Mouse (Mus musculus) limb, embryonic 14.5 days (tissue): ENCODE measurements around the gene Lmx1b. TPM values are rescaled to one million over a fixed set of nuclear protein-coding genes. Genes with fewer than 3 reads are reported as not detected.

Source experiments
- ATAC-seq: fragments of 200-750 bp; cut with Nextera tagmentation; 2 replicates; pipeline ENCODE4 v1.8.0; 2017; ENCODE audit warnings: low read depth, moderate number of reproducible peaks, moderate TSS enrichment; ENCODE audit not compliant: low FRiP score
- DNase-seq: peaks from one replicate; pipeline ENCODE4 v3.0.0-alpha.2; 2015; ENCODE audit warnings: low spot score
- H3K27ac ChIP-seq: fragments of 300-500 bp; sonication (generic); replicated peaks from 2 replicates; pipeline ENCODE4 v1.5.1; 2014; ENCODE audit warnings: low read depth, mild to moderate bottlenecking, low read length, moderate library complexity, mixed read lengths
- H3K27me3 ChIP-seq: fragments of 300-500 bp; sonication (generic); 2 replicates; pipeline ENCODE4 v1.6.1; 2014; ENCODE audit warnings: low read length, mixed read lengths; ENCODE audit not compliant: control insufficient read depth, insufficient read depth
- H3K36me3 ChIP-seq: fragments of 300-500 bp; sonication (generic); 2 replicates; pipeline ENCODE4 v1.6.1; 2014; ENCODE audit warnings: mild to moderate bottlenecking, low read length, moderate library complexity, mixed read lengths; ENCODE audit not compliant: control insufficient read depth, insufficient read depth
- H3K4me1 ChIP-seq: fragments of 300-500 bp; sonication (generic); 2 replicates; pipeline ENCODE4 v1.6.1; 2014; ENCODE audit warnings: antibody characterized with exemption, low read length, mixed read lengths; ENCODE audit not compliant: control insufficient read depth, insufficient read depth
- H3K4me2 ChIP-seq: fragments of 300-500 bp; sonication (generic); replicated peaks from 2 replicates; pipeline ENCODE4 v1.6.1; 2014; ENCODE audit warnings: low read depth, mild to moderate bottlenecking, low read length, moderate library complexity; ENCODE audit not compliant: severe bottlenecking
- H3K4me3 ChIP-seq: fragments of 300-500 bp; sonication (generic); replicated peaks from 2 replicates; pipeline ENCODE4 v1.5.1; 2014; ENCODE audit warnings: low read length
- H3K9ac ChIP-seq: fragments of 300-500 bp; sonication (generic); 2 replicates; pipeline ENCODE4 v1.6.1; 2014; ENCODE audit warnings: mild to moderate bottlenecking, low read depth, low read length, moderate library complexity; ENCODE audit not compliant: severe bottlenecking
- H3K9me3 ChIP-seq: fragments of 300-500 bp; sonication (generic); 2 replicates; pipeline ENCODE4 v1.6.1; 2016; ENCODE audit warnings: low read length; ENCODE audit not compliant: control insufficient read depth
- POLR2A ChIP-seq: fragments of 200-500 bp; IDR thresholded peaks from 2 replicates; pipeline ENCODE4 v1.8.0; 2012; ENCODE audit warnings: inconsistent platforms, mild to moderate bottlenecking, moderate library complexity, borderline replicate concordance; ENCODE audit not compliant: insufficient read depth, insufficient read length; ENCODE audit errors: extremely low read depth
- WGBS: fragments of 180-500 bp; shearing (Covaris S2); extraction: QIAGEN DNeasy Blood & Tissue Kit; methylation state at CpG from one replicate; pipeline ENCODE4 v1.1.7; 2014; 5-methylcytosine and 5-hydroxymethylcytosine counted together
- polyA plus RNA-seq, 2 experiments: library from polyadenylated mRNA; depleted of rRNA in 1 of 2; stranded (reverse) in 1 of 2; unstranded in 1 of 2; fragments of >200 nt; fragmentation: Nextera tagmentation in 1 of 2; extraction: Ambion mirVana in 1 of 2; gene quantifications; 2 replicates each; pipeline versions ENCODE4 v1.2.1 to v1.2.3; 2012 to 2014

The Lmx1b gene
- polyA plus RNA-seq, 2 experiments = 6.3 to 28.3 TPM

DNA sequence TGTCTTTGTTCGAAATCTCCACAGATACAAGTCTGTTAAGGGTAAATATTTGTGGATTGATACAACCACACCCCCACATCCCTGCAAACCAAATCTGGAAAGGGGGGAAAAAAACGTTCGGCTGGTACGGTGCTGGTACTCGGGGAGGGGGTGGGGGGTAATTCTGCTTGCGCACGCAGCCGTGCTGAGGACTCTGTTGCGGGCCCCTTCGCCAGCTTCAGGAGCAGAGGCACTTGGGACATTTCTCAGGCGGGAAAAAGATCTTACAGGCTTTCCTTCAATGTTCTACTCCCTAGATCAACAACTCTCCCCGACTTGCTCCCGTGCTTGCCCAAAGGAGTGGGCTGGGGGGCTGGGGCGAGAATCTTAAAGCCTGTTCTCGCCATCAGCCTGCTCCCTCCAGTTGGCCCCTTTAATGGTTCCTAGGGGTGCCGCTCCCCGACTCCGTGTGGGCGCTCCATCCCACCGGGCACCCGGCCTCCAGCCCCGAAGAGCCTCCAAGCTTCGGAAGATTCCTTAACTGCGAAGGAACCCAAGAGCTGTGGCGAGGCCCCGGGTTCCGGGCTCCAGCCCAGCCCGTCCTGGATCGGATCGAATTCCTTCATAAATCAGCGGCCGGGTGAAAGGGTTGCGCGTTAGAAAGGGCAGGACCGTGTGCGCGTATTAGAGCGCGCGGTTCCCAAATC lies 9.1 kb downstream of the Lmx1b start:
- Histone ChIP-seq H3K36me3 (no peaks in the 10 kb centered on the region; the same call in 1 of the 2 replicates), H3K4me1 (peaks cover 42% of the 10 kb centered on the region), H3K4me3 (peak overlapping the region; percentile 32), H3K9me3 (no peaks in the 10 kb centered on the region), H3K27ac (peak overlapping the region; percentile 81), H3K4me2 (peak overlapping the region; percentile 64), H3K27me3 (peaks cover 61% of the 10 kb centered on the region), H3K9ac (peak overlapping the region; percentile 95)
- no peak for TF ChIP-seq POLR2A
- ATAC-seq = no peak
- no peak for DNase-seq
- WGBS = under 1% methylated on average over 39 of the region's 40 CpGs

DNA sequence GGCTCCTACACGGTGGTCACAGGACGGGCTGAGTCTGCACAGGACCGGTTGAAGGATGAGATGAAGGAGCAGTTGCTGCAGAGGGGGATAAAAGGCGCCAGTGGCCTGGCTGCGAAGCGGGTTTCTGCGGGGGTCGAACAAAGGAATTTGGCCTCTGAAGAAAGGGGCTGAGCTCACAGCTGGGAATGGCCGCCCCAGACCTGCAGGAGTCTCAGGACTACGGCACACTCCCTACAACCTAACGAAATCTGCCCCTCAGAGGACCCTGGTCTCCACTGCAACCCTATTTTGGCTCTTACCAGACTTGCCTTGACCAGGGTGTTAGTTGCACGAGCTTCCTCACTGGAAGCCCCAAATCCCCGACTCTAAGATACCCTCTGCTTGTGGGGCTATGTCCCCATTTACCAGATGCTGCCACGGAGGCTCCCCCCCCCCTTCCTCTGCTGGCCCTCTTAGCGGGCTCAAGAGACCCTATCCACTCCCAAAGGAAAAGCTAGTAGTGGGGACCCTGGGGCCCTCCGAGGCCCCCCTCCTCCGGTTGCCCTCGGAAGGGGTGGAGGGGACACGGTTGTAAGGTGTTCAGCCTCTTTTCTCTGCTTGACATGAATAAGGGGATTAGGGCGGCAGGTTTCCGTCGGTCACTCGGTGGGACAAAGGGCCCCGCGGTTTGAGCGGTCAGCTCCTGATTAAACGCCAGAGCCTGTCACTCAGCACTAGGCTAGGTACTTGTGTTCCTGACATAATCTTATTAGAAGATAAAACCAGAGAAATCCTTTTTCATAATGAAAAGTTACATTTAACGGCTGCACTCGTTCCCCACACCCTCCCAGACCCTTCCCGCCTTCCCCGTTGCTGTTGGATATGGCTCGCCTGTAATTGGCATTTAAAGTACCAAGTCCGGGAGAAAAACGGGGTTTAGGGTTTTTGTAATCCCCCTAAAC lies 10.0 kb downstream of the Lmx1b start:
- H3K9me3 ChIP-seq = no peaks in the 10 kb centered on the region
- H3K36me3 ChIP-seq = peaks cover under 1% of the 10 kb centered on the region; the same call in 1 of the 2 replicates
- H3K4me2 ChIP-seq = peak overlapping the region; percentile 64
- TF ChIP-seq POLR2A = no peak
- peak overlapping the region; percentile 32 for H3K4me3 ChIP-seq
- DNase-seq (no peak), ATAC-seq (no peak)
- 7% methylated on average over 33 of the region's 34 CpGs for WGBS
- H3K27ac ChIP-seq = peak overlapping the region; percentile 81
- peaks cover 60% of the 10 kb centered on the region for H3K27me3 ChIP-seq
- H3K4me1 ChIP-seq = peaks cover 40% of the 10 kb centered on the region
- peak overlapping the region; percentile 95 for H3K9ac ChIP-seq

- peak overlapping the region; percentile 64 for H3K4me2 ChIP-seq
- H3K4me1 ChIP-seq = peaks cover 42% of the 10 kb centered on the region
- H3K27ac ChIP-seq = peak overlapping the region; percentile 81
- TF ChIP-seq POLR2A = no peak
- peak overlapping the region; percentile 95 for H3K9ac ChIP-seq
- no peaks in the 10 kb centered on the region for H3K9me3 ChIP-seq
- DNase-seq (no peak), ATAC-seq (no peak)
- WGBS = 23% methylated on average over 6 of the region's 6 CpGs
- peaks cover 54% of the 10 kb centered on the region for H3K27me3 ChIP-seq
- H3K36me3 ChIP-seq = peaks cover 3% of the 10 kb centered on the region; the same call in 1 of the 2 replicates
- H3K4me3 ChIP-seq = peak overlapping the region; percentile 32
Observed at GRCm38 (mm10) chr2:33629641-33630040, 10.7 kb downstream of the Lmx1b start.

DNA sequence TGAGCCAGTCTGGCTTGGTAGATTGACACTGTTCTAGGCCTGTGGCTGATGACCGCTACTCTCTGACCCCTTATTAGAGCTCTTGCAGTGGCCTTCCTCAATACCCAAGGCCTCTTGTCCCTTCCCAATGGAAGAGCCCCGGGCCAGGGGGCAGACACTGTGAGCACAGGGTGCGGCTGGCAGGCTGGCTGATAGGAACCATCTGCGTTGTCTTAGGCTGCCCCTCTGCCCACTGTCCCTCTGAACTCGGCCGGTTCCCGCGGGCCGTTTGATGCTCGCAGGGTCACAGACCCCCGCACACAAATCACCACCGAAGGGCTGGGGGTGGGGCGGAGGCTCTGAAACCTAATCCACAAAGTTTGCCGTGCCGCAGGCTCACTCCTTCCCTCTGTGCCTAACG lies 11.5 kb downstream of the Lmx1b start:
- peak overlapping the region; percentile 95; the same call in 1 of the 2 replicates for H3K9ac ChIP-seq
- peaks cover 3% of the 10 kb centered on the region; the same call in 1 of the 2 replicates for H3K36me3 ChIP-seq
- DNase-seq = no peak
- no peak for ATAC-seq
- H3K4me3 ChIP-seq = 0 out of 2 replicates have a peak overlapping the region, but pooled peaks have one; percentile 2
- TF ChIP-seq POLR2A = no peak
- peak overlapping the region; percentile 64; the same call in 1 of the 2 replicates for H3K4me2 ChIP-seq
- no peaks in the 10 kb centered on the region for H3K9me3 ChIP-seq
- 5% methylated on average over 16 of the region's 16 CpGs for WGBS
- peaks cover 43% of the 10 kb centered on the region for H3K4me1 ChIP-seq
- H3K27ac ChIP-seq = no peak overlapping the region
- H3K27me3 ChIP-seq = peaks cover 49% of the 10 kb centered on the region

DNA sequence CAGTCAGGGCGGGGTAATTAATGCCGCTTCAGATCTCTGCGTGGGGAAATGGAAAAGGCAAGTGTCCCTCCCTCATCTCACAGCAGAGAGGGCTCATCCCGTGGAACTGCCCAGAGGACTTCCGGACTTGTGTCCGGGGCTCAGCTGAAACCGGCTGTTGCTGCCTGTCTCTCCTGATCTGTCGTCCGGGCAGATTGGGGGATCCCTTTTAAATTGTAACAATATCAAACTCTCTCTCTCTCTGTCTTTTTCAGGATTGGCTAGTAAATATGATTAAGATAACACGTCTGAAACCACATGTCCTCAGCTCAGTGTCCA lies 13.3 kb downstream of the Lmx1b start:
- 10% methylated on average over 10 of the region's 10 CpGs for WGBS
- H3K27me3 ChIP-seq = peaks cover 34% of the 10 kb centered on the region
- H3K27ac ChIP-seq = no peak overlapping the region
- TF ChIP-seq POLR2A = no peak
- DNase-seq (no peak), ATAC-seq (no peak)
- H3K4me3 ChIP-seq = no peak overlapping the region
- H3K36me3 ChIP-seq = peaks cover 3% of the 10 kb centered on the region; the same call in 1 of the 2 replicates
- H3K9ac ChIP-seq = no peak overlapping the region
- peaks cover 38% of the 10 kb centered on the region for H3K4me1 ChIP-seq
- no peaks in the 10 kb centered on the region for H3K9me3 ChIP-seq
- peak overlapping the region; percentile 21; the same call in 1 of the 2 replicates for H3K4me2 ChIP-seq
